Mouse (Mus musculus) embryo, embryonic 9.5 days (tissue): ENCODE data around the gene Wdr72.
A peak's percentile ranks its signal among the peaks of the same experiment; 100 is the strongest.

Experiments used
- DNase-seq: peaks from one replicate; pipeline ENCODE4 v3.0.0-alpha.2; 2017; ENCODE audit errors: extremely low spot score

Wdr72 gene

GRCm38 (mm10) chr9:74241292-74241691, 131.1 kb downstream of the Wdr72 start:
- no peak for DNase-seq

GRCm38 (mm10) chr9:74248084-74248483, 137.9 kb downstream of the Wdr72 start:
- DNase-seq = no peak

GRCm38 (mm10) chr9:74249486-74249885, 139.3 kb downstream of the Wdr72 start:
- peak; percentile 54 for DNase-seq

- peak; percentile 20 for DNase-seq
Measured at GRCm38 (mm10) chr9:74250522-74250921, 140.4 kb downstream of the Wdr72 start.

DNA sequence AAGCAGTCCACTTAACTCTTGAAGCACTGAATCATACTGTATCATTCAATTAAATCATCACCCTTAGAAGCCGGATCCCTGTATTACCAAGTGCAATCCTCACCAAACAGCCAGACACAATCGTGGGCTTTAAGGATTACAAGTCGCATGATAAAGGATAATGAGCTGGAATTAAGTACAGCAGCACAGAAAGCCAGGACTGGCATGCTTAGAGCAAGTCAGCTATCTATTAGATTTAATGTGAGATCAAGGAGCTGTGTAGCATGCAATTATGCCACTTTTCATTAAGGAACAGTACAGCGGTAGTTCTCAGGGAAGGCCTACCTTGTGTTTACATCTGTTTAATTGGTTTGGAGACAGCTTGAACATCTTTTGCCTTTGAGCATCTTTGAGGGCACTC, 148.2 kb downstream of the Wdr72 start:
- no peak for DNase-seq

DNA sequence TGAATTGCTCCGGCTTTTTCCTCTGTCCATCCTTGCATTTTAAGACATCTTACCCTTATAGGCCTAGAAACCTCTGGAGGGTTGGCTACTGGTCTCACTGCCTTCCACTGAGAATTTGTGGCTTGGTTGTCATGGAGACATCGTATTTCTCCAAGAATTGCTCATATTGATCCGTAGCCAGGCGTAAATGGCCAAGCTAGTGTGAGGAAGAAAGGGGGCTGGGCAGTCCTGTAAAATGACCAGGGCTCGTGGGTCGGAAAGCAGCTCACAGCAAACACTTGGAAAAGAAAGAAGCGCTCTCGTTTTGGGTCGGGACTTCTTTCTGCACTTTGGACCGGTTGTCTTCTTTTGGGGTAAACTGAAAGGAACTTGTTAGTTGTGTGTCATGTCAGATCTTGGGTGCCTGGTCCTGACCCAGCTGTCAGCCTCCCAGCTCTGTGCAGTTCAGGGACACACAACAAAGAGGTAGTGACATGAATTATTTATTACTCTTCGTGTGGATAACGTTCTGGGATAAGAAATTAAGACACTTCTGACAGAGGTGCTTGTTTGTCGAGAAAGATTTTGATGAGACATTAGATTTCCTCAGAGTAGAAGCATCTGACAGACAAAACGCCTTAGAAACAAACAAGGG, 167.7 kb downstream of the Wdr72 start:
- DNase-seq = peak; percentile 44

DNA sequence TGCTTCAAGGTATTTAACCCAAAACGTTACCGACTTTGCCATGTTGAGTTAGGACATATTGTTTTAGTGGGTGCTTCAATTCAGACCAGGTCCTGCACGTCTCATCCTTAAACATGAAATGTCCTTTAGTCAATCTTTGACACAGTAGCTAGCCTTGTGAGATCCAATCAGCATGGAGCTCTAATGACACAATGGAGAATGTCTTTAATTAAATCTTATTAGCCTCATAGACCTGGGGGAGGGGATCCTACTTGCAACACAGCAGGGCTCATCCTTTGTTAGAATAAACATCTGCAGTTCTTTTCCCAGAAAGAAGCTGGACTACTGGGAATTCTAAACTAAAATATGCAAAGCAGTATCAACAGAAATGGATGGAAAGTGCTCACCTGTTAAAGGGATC, 171.9 kb downstream of the Wdr72 start:
- no peak for DNase-seq

- DNase-seq = no peak
Measured at GRCm38 (mm10) chr9:74286210-74286609, 176.1 kb downstream of the Wdr72 start.

- no peak for DNase-seq
Measured at GRCm38 (mm10) chr9:74294479-74294878, 184.3 kb downstream of the Wdr72 start.

DNA sequence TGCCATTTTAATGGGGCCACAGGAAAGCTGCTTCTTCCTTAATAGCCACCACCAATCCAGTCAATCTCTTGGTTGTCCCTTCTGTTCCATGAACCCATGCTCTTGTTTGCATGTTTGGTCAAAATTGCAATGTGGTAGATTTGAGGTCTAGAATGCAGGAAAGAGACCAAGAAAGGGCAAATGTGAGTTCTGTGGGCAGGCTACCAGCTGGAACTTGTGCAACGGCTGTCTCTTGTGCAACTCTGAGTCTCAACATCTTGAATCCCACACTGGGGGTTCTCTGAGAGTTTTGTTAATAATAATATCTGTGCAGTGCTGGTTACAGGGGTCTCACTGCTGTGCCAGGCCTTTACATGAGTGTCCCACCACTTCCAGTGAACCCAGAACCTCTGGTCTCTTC, 208.6 kb downstream of the Wdr72 start:
- DNase-seq = no peak

DNA sequence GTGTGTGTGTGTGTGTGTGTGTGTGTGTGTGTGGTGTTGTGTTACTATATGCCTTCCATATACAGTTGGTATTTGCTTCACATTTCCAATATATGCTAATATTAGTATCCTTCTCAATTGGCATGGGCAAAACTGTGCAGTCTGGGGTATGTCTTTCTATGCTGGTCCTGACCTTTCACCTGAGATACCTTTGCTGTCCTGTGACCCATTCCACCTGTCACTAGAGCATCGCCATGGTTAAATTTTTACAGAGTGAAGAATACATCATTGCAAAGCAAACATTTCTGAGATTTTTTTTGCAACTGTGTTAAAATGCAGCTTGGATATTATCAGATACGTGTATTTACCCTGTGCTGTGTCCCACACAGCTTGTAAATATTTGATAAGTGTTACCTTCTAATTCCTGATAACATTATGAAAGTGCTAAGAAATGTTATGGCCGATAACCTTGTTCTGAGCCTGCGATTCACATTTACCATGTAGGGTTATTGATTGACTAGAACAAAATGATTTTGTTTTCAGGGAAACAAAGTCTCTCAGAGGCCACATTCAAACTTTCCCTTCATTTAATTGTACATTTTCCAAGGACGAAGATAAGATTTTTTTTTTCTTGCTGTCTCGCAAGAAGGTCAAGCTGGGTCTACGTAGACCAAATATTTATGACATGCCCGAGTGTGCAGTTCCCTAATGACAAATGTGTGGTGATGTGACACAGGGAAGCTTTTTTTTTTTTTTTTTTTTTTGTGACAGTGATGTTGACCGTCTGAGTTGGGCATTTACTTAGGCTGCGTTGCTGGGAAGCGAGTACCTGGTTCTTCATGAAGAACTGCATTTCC, 214.2 kb downstream of the Wdr72 start:
- no peak for DNase-seq

DNA sequence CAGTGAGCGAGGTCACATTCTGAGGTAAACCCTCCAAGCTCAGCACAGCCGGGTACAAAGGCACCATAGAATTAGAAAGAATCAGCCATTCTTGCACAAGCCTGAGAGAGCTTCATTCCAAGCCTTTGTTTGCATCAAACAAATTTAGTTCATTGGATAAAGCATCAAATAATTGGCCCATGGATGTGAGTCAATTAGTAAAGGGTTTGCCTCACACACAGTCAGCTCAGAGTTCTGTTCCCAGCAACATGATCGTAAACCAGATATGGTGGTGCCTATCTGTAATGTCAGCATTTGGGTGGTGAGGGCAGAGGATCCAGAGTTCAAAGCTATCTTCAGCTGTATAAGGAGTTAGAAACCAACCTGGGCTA, 214.8 kb downstream of the Wdr72 start:
- no peak for DNase-seq

- DNase-seq = no peak
Measured at GRCm38 (mm10) chr9:74325981-74326380, 215.8 kb downstream of the Wdr72 start.

GRCm38 (mm10) chr9:74328821-74329220, 218.7 kb downstream of the Wdr72 start:
- no peak for DNase-seq

DNA sequence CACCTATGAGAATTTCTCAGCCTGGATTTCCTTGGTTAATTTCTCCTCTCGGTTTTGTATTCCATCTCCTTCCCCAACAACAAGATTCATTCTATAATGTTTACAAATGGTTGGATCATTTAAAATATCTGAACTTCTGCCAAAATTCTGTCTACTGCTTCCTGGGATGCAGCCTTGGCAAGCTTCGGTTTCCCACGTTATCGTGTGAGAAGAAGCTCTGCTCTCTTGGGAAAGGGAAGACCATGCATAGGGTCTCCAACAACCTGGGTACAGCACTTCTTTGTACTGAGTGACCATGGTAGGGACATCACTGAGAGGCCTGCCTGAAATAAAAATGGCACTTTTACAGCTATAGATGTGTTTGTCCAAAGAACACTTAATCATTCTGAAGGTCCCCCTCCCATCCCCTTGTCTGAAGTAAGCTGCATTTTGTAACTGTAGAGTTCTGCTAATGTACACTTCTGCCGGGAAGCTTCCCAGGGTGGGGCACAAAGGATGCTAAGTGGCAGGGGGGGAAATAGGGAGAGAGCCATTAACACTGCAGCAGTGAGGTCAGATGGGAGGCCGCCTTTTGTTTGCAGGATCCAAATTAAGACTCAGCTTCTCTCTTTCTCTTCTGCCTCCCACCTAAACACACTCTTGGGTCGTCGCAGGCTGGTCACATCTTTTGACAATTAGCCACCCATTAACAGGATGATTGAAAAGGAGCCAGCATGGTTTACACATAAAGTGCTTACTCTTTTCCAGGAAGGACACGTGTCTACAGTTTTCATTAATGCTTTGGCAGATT, 220.7 kb downstream of the Wdr72 start:
- no peak for DNase-seq

GRCm38 (mm10) chr9:74332321-74332720, 222.2 kb downstream of the Wdr72 start:
- DNase-seq = no peak
